Mouse (Mus musculus): ENCODE measurements around the gene Sigmar1. TPM values are rescaled to one million over a fixed set of nuclear protein-coding genes. Genes with fewer than 3 reads are reported as not detected.

Gene Sigmar1
- 25.2 TPM for polyA plus RNA-seq (2017; shearing (Covaris generic))

DNA sequence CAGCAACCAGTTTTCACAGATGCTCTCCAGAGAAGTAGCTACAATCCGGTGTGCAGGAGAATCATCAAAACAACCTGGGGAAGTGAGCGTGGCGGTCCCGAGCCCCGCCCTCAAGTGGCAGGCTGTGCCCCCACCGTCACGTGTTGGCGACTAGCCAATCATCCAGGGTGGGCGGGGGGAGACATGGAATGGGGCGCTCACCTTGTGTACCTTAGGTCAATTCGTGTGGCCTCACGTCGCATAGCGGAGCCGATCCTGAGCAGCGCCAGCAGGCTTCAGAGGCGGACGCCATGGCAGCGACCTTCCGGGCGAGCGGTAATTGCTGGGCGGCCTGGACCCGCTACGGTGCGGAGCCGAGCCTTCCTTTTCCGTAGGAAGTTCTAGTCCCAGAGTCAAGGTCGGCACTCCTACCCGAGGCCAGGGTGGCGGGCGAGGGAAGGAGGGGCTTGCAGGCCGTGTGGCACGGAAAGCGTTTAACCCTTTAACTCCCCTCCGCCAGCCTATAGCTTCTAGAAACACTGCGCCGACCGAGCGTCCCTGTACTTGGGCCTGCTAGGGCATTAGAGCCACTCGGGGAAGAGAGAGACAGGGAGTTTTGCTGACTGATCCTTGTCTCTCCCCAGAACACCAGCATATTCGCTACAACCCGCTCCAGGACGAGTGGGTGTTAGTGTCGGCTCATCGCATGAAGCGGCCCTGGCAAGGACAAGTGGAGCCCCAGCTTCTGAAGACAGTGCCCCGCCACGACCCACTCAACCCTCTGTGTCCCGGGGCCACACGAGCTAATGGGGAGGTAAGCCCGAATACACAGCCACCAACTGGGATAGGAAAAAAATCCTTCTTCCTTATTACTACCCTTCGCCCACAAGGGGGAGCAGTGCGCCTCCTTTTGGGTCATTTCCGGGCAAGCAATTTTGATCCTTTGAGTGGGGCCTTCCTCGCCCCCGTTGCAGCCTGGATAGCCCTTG is at the start of gene Sigmar1:
TSS of gene Sigmar1 (minus strand) at position 820 of the 968 bp plus-strand sequence.

DNA sequence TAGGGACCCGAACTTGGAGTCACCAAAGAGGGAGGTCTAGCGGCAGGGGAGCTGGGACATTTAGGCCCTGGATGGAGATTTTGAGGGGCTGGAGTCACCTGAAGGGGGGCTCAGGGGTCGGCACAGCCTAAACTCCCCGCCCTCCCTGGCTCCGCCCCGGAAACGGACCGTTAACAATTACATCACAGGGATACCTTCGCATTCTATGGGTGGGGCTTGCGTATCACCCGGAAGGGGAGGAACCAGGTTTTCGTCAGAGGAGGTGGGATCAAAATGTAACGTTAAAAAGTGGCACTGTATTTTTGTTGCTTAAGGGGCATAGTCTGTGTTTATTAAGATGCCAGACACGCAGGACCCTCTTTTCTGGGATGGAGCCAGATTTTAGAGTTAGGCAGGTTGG is 18.0 kb upstream of the Sigmar1 start, which contains the start of gene Ccl27a:
TSS of gene Ccl27a (minus strand) at position 246 of the 400 bp plus-strand sequence.

DNA sequence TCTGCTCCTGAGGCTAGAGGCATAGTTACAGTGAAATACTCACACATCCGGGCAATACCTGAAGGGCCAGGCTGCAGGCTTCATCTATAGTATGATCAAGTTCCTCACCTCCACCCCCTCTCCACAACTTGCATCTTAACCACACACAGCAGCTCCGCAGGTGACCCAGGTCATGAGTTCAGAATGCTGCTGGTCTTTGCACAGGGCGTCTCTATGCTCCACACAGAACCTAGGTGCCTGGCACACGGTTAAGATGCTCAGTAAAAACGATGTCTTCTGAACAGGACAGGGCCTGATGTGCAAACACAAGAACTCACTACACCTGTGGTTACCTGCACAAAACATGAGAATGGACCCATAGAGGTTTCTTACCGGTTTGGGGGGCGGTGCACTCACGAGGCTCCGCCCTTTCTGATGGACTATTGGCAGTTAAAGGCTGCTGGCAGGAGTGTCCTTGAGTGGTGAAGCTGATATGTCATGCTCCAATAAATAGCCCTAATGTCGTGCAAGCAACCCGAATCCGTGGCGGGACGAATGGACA is 1.1 kb downstream of the Sigmar1 start, which contains the start of gene Galt:
TSS of gene Galt (plus strand) at position 432 of the 541 bp plus-strand sequence.

DNA sequence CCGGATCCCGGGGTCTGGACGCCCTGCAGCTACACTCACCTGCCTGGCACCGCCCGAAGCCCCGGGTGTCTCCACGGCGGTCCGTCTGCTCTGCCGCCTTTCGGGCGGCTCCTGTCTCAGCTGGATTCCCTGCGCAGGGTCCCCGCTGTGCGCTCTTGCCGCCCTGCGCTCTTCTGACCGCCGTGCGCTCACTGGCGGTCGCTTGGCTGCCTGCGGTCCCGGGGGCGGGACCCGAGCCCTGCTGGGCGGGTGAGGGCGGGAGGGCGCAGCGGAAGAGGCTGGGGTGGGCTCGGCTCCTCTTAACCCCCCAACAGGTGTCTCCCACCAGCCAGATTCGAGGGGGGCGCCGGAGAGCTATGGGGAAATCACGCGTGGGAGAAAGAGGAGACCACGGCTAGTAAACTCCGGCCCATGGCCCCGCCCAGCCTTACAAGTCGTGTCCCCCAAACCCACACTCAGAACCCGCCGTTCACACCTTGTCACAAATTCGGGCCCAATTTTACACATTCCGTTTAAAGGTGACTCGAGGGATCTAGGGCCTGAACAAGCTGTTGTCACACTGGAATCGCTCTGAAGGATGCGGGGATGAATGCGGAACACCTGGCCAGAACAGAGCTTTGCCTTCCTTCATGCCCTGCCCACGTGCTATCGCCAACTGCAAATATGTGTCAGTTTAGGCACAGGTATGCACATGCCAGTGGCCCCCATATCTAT is 24.7 kb downstream of the Sigmar1 start, which contains the start of gene Arid3c:
TSS of gene Arid3c (minus strand) at position 91 of the 714 bp plus-strand sequence.

DNA sequence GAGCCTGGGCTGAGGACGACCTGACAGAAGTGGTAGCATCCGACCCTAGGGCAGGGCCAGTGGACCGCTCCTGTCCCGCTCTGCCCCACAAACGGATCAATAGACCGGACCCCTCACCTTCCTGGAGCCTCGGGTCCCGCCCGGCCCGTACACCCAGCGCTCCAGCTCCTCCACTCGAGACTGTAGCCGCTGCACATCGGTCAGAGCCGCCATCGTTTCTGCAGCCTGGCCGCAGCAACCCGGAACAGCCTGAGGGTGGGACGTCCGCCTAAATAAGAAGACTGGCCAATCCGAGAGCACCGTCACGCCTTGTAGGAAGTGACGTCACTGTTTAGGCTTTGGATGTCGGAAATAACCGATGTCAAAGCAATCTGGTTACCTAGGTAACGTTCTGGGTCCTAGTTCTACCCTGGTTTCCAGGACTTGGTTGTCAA is 33.0 kb downstream of the Sigmar1 start, which contains the start of gene Dctn3:
TSS of gene Dctn3 (minus strand) at position 253 of the 434 bp plus-strand sequence.

DNA sequence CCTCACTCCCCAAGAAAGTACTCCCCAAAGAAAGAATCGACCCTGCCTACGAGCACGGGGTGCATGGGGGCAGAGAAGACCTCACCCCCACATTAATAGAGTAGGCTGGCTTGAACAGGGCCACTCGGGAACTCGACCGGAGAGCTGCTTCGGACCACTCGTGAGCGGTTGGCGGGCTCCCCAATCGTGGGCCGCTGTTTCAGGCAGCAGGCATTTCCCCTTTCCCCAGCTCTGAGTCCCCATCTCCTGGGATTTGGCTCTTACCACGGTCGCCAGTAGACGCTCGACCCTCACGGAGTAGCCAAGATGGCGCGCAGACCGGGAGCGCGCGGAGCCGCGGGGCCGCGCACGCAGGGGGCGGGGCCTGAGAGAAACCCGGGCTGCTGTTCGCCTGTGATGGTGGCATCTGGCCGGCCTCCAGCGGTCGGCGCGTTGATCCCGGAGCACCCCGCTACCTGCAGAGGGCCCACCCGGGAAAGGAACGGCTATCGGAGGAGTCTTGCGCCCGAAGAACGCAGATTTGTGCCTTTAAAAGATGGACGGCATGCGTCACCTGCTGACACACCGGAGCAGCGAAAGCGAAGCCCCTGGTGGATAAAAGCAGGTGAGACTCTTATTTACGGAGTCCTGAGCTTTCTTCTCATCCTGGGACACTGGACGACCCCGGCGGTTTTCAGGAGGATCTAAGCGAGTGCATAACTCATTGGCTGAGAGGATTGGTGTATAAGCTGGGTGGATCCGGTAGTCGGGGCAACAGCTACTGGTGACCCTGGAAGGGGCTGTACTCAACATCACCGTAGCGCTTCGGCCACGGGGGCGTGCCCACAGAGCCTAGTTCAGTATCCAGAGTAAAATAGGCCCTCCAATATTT is 42.5 kb downstream of the Sigmar1 start, which contains the start of gene Rpp25l:
TSS of gene Rpp25l (minus strand) at position 338 of the 871 bp plus-strand sequence.

DNA sequence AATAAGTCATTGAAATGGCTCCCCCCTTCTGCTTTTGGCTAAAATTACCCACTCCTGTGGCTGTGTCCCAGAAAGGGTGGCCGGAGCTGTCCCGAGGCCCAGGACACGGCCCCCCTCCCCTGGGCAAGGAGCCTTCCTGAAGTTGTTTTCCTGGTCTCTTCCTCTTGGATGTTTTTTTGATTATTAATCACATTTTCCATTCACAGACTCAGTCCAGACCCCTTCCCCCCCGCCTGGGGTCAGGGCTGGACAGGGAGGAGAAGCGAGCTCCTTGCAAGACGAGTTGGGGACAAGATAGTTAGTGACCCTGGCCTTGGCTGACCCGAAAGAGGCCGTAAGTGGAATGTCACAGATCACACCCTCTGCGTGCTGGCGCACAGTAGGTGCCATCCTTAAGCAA is 56.2 kb downstream of the Sigmar1 start, which contains the start of gene Il11ra1:
TSS of gene Il11ra1 (plus strand) at position 207 of the 400 bp plus-strand sequence.

DNA sequence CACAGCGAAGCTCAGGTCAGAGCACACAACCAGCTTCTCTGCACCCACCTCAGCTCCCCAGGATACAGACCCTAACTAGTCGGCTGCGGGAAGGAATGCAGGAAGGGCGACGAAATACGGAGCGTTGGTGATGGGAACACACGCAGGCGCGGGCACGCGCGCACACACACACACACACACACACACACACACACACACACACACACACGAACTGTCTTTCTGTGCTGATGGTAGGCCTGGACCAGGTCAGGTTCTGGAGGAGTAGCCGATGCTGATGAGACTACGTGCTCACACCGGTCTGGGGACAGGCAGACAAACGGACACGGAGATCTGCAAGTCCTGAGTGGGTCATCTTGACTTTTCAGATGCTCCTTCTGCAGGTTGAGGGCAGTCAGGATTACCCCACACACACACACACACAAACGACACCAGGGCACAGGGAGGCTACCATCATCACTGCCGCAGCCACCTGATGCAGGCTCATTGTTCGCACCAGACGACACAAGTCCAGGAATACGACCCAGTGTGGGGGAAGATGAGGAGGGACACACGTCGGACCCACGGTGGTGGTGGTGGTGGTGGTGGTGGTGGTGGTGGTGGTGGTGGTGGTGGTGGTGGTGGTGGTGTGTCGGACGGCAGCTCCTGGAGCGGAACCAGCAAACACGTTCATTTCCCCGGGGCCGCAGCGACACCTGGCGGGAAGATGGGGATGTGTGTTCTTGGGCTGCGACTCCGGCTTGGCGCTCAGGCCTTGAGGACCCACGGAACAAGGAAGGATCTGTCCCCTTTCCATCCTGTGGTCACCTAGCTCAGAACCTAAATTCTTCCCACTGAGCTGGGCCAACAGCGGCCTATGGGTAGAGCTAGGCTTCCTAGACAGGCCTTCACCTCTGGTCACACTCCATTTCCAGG is 58.8 kb downstream of the Sigmar1 start, which contains the start of gene Cntfr:
TSS of gene Cntfr (minus strand) at position 160 of the 912 bp plus-strand sequence.

Other genes starting within 250 kb of the Sigmar1 start
- gene 1110017D15Rik, start 238.8 kb downstream of the Sigmar1 start, polyA plus RNA-seq (2017; shearing (Covaris generic)): not detected
- 6.4 TPM for gene Fam219a, start 186.6 kb downstream of the Sigmar1 start, polyA plus RNA-seq (2017; shearing (Covaris generic))
- gene Dnaic1, start 186.4 kb downstream of the Sigmar1 start, polyA plus RNA-seq (2017; shearing (Covaris generic)): not detected
- gene Enho, start 115.8 kb downstream of the Sigmar1 start, polyA plus RNA-seq (2017; shearing (Covaris generic)): not detected
- gene Cntfr, start 59.1 kb downstream of the Sigmar1 start, polyA plus RNA-seq (2017; shearing (Covaris generic)): not detected
- gene Il11ra1, start 56.2 kb downstream of the Sigmar1 start, polyA plus RNA-seq (2017; shearing (Covaris generic)): 6.8 TPM
- gene Rpp25l, start 42.6 kb downstream of the Sigmar1 start, polyA plus RNA-seq (2017; shearing (Covaris generic)): 22.5 TPM
- gene Dctn3, start 33.0 kb downstream of the Sigmar1 start, polyA plus RNA-seq (2017; shearing (Covaris generic)): 100 TPM
- gene Arid3c, start 25.0 kb downstream of the Sigmar1 start, polyA plus RNA-seq (2017; shearing (Covaris generic)): not detected
- 58.6 TPM for gene Galt, start 929 bp downstream of the Sigmar1 start, polyA plus RNA-seq (2017; shearing (Covaris generic))
- 8.3 TPM for gene Ccl27a, start 18.1 kb upstream of the Sigmar1 start, polyA plus RNA-seq (2017; shearing (Covaris generic))
- not detected for gene Gm21541, start 147.5 kb upstream of the Sigmar1 start, polyA plus RNA-seq (2017; shearing (Covaris generic))
- 0.92 TPM for gene Gm20878, start 185.4 kb upstream of the Sigmar1 start, polyA plus RNA-seq (2017; shearing (Covaris generic))
- gene Fam205a4, start 209.9 kb upstream of the Sigmar1 start, polyA plus RNA-seq (2017; shearing (Covaris generic)): not detected